Mouse (Mus musculus) CD4-positive, CD25-positive, alpha-beta regulatory T cell, adult 9 weeks (primary cell): ENCODE measurements around the gene Dnajb8. TPM values are rescaled to one million over a fixed set of nuclear protein-coding genes. Genes with fewer than 3 reads are reported as not detected.

Experiments used
- polyA plus RNA-seq: library from polyadenylated mRNA; unstranded; fragments of 100-300 nt; shearing (Covaris generic); gene quantifications from one replicate; pipeline ENCODE4 v1.2.1, GENCODE M21; 2017

The Dnajb8 gene
- not detected for polyA plus RNA-seq

DNA sequence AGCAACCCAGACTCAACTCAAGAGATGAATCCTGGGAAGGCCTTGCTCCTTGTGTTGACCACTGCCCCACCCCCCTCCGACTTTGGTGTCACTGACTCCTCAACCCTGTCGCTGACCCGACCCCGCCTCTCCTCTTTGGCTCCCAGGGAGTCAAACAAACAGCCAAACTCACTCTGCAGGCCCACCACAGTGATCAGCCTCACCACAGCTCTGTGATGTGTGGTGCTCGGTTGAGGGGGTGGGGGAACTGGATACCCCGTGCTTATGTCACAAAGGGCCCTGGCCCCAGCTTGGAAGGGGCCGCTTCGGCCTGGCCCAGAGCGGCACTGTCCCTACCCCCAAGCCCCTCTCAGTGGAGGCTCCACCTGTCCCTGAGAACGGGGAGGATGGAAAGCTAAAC, at the start of gene Dnajb8:
Gene Dnajb8 (plus strand): TSS at position 301 of the 400 bp plus-strand sequence.

DNA sequence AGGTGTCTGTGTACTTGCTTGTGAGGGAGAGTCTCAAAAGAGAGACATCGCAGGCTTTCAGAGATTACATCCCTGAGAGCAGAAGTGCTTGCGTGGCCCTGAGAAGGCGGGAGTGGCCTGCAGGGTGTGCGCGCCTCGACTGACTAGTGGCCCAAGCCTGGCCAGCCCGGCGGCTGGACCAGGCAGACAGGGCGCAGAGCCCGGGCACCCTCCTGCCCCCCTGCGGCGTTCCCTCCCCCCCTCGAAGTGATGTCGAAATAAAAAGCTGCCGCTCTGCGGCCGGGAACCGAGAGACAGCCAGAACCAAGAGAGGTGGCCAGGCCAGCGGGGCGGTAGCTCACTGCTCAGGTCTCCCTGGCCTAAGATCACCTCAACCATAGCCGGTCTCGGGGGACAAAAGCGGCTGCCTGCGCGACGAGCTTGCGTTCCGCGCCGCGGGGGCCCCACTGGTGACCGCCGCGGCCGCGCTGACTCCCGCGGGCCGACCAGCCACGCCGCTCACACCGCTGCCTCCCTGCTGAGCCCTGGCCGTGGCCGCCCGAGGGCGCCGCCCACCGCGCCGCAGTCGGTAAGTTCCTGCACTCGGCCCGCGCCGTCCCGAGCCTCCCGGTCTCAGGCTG, 28.5 kb upstream of the Dnajb8 start, which contains the start of gene Gata2:
Gene Gata2 (plus strand): TSS at position 459 of the 620 bp plus-strand sequence.

Other genes with a start within 250 kb of the Dnajb8 start
- not detected for gene H1fx, start 240.6 kb upstream of the Dnajb8 start, polyA plus RNA-seq
- gene Rab7, start 177.0 kb upstream of the Dnajb8 start, polyA plus RNA-seq: 320 TPM
- gene Rpn1, start 137.8 kb upstream of the Dnajb8 start, polyA plus RNA-seq: 214 TPM
- gene Gata2, start 28.4 kb upstream of the Dnajb8 start, polyA plus RNA-seq: not detected
- 34.0 TPM for gene Eefsec, start 224.3 kb downstream of the Dnajb8 start, polyA plus RNA-seq
- 91.7 TPM for gene Ruvbl1, start 243.1 kb downstream of the Dnajb8 start, polyA plus RNA-seq